Mouse (Mus musculus): ENCODE data around the gene Exosc6.

GRCm38 (mm10) chr8:111055661-111056060 is 478 bp upstream of the Exosc6 start:
- no peak for TF ChIP-seq CTCF (IDR thresholded peaks at IDR 0.05; ENCODE audit: extremely low read depth, insufficient read depth, insufficient read length, insufficient replicate concordance)
- no peak for TF ChIP-seq POLR2A (IDR thresholded peaks at IDR 0.05; ENCODE audit: low read depth, low read length)

Measured in spleen, adult 2 months (tissue).